Mouse (Mus musculus) common myeloid progenitor, adult 5-6 weeks (primary cell): ENCODE measurements around the gene Aatf. TPM values are rescaled to one million over a fixed set of nuclear protein-coding genes. Genes with fewer than 3 reads are reported as not detected.
A peak's percentile ranks its signal among the peaks of the same experiment; 100 is the strongest.
"Not testable (repeated sequence)": the region's sequence is repeated elsewhere in the genome, so short reads cannot be mapped to it uniquely, and the experiment has no call there.

Experiments used
- ATAC-seq: replicated peaks from 2 replicates; pipeline ENCODE4 v1.8.0; 2016; ENCODE audit warnings: low read depth, mild to moderate bottlenecking, moderate TSS enrichment, inconsistent platforms; ENCODE audit not compliant: poor library complexity, severe bottlenecking
- total RNA-seq: library from RNA; stranded (forward); fragments of 200-1000, 187-1606 nt; gene quantifications from 2 replicates; pipeline ENCODE4 v1.2.3, GENCODE M21; 2017

The Aatf gene
- total RNA-seq, 1 experiment from 2014 or later, result 128 TPM

DNA sequence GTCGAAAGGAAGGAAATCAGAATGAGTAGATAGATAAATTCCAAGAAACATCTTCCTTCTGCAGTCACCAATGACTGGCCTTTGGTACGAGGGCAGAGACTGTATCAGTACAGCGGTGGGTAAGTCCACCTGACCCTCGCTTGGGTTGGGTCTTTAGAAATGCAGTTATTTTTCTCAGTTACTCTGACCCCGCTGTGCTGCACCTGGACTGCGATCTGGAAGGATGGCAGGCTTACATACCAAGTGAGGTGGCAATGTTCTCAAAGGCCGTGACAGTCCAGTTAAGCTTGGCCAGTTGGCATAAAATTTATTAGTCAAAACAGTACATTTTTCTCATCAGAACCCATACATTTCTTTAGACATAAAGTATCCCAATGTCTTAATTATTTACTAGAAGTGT, 59.4 kb downstream of the Aatf start:
- no peak for ATAC-seq

DNA sequence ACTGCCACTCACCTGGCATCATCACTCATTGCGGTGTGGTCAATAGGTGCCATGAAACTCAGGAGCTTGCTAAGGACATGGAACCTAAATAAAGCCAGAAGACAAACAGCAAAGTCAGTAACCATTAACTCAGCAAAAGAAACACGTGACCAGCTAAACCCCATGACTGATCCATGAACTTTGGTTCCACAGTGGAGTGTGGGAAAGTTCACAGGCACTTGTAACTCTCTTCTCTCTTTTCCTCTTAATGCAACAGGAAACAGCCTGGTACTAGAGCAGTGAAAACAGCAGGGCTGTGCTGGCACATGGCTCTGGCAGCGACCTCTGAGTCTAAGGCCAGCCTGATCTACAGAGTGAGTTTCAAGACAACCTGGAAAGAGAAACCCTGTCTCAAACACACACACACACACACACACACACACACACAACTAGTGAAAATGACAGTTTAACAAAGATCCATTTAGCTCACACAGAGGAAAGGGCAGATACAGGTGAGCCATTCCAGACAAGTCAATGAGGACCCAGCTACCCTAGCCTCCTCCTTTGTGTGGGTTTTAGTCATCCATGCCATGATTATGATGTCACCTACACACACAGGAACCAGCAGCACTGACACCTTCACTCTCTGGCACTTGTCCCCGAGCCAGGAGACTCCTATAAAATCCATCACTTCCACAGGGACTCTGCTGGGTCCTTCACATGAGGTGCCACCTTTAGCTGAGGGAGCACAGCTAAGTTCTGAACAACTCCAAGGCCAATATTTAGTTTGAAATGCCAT, 70.6 kb downstream of the Aatf start:
- ATAC-seq, result no peak

DNA sequence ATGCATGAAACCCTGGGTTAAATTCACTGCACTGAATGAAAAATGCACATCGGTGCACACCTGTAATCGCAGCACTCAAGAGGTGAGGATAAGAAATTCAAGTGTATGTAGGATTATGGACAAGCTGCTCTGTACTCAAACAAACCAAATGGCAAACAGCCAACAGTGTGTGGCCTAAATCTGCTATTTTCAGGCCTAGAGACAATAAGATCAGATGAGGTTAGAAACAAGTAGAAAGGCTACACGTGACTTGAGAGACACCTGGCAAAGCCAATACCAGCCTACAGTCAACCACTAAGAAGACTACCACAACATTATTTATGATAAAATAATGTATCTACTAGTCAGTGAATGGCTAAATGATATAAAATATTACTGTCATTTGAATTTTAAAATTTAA, 72.9 kb downstream of the Aatf start:
- no peak for ATAC-seq

DNA sequence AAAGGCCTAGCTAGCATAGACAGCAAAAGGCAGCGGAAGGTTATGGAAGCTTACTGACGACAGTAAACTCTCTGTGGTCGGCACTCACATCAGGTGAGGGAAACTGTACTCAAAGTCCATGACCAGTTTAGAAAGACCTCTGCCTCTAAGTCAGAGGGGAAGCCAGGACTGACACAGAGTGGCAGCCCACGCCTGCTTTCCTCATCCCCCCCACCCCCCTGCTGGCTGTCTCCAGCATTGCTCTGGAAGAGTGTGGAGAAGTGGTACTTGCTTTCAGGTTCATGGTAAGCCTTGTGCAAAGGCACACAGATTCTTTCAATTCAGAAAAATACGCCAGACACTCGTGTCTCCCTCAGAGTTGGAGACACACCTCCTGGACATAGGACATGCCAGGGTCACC, 78.4 kb downstream of the Aatf start:
- ATAC-seq, result peak; percentile 42; the same call in 1 of the 2 replicates

DNA sequence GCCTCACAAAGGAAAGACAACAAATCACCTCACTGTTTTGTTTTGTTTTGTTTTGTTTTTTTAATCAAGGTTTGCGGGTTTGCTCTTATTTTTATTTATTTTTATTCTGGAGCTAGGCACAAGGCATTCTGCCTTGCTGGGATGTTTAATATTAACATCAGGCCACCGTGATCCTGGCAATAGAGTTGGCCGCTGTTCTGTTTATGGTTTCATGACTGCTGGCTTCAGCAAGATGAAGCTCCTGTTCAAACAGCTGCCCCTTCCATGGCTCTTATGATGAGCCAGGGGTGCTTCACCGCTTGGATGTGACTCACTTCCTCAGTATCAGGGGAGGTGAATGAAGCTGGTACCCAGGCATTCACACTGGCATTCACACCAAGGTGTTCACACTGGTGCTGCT, 83.0 kb downstream of the Aatf start:
- no peak for ATAC-seq

DNA sequence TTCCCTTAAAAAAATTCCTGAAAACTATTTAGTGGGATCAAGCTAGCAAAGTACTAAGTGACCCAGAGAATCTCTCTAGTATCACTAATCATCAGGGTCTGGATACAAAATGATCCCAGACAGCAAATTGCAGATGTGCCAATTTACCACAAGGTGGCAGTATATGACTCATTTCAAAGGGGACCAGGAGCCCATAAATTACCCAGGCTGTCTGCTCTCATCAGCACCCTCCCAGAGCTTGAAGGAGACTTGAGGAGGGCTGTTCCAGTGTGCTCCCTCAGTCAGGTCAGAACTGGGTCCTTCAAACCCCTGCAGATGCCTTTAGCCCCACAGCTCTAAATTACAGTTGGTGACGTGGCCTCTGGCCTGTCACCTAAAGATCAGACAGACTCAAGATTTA, 83.7 kb downstream of the Aatf start:
- ATAC-seq, result peak; percentile 82

DNA sequence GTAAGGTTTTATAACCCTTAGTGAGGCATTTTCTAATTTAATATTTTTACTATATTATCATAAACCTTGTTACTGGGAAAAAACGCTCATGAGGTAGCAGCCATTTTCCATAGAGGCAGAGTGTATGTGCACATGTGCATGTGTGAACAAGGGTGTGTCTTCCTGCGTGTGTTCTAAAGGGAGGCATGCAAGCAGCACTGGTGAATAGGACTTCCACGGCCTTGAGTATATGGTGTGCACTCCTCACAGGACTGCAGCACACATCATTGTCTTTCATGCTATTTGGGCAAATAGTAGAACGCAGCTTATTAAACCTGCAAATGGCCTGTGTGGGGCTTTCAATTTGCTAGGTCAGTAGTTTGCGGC, 86.7 kb downstream of the Aatf start:
- no peak for ATAC-seq

DNA sequence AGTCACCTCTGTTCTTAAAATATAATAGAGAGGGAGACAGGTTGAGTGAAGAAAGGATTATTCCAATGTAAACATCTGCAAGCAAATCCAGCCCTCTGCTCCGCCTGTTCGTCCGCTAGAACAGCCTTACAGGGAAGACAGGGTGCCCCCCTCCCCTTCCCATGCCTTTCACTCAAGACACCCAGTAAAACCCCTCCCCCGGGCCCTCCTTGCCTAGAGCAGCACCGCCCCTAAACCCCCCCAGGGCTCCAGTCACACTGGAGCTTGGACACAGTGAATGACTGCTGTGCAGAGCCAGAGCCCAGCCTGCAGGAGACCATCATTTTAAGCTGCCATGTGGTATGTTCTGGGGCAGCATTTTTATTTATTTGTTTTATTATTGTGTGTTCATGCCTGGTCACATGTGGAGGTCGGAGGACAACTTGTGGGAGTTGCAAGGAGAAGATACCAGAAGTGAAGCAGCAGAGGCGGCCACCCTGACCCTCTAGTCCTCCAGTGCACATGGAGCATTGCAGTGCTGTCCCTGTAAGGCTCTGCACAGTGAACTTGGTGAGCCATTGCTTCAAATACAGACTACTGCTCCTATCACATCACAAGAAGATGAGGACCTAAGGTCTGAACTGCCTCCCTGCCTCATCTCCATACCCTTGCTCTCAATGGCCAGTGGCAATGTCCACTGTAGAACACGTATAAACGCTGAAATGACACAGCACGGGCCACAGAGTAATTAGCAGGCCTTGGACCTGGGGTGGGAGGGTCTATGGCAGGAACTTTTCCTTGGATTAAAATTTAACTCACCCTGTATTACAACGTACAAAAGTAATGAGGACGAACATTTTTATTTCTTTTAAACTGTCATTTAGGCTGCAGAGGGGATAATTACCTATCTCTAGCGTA, 87.3 kb downstream of the Aatf start:
- ATAC-seq, result no peak

DNA sequence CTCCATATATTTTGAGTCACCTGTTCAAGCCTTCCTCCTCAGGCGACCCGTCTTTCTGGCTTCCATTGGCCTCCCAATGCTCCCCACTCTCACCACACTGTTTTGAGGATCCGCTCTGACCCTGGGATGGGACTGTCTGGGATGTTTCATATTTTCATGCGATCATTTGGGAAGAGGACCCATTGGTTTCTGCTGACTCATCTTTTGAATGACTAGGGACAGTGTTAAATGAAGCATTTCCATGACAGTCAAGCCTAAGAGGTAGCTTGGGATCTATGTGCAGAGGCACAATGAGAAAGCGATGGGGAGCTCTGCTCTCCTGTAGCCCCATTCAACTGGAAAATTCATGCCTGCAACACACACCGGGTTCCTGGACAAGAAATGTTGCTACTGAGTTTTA, 92.5 kb downstream of the Aatf start:
- ATAC-seq, result no peak

DNA sequence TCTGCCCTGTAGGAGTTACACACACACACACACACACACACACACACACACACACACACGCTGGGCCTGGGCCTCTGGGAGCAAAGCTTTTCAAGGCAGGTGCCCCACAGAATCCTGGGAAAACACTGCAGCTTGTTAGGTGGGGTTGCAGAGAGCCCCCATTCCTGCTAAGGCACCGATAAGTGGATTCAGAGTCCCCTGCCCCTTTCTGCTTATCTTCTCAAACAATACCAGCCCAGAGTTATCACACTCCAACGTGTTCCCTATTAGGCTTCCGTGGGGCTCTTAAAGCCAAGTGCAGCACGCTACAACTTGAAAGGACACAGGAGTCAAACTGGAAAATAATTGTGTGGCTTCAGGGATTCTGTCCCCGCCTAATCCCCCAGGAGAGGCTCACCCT, 100.2 kb downstream of the Aatf start:
- ATAC-seq, result no peak

DNA sequence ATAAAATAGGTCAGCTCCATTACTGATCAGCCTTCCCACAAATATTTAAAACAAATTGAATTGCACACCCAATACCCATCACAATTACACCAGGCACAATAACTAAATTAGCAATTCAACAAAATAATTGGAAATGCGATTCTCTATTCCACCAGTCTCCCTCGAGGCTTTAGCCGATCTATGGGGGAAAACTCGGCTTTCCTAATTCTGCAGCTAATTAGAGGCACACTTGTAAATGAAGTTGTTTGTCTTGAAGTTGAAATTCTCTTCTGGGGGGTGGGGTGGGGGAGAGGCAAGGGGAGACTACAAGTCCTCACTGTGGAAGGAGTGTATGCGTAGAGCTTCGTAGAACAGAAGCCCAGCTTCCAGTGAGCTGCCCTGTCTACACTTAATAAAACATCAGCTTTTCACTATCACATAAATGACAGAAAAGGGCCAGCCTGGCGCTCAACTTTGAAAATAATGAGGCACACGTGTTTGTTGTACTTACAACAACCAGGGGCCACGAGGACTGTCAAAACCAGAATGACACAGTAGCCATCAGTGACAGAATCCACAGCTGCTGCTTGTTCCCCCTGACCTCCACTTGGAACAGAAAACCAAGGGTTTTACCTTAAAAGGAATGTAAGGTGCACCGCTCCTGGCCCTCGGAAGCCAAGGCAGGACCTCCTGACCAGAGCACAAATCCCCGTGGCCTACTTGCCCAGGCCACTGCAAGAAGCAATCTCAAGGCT, 101.0 kb downstream of the Aatf start:
- ATAC-seq, result no peak

DNA sequence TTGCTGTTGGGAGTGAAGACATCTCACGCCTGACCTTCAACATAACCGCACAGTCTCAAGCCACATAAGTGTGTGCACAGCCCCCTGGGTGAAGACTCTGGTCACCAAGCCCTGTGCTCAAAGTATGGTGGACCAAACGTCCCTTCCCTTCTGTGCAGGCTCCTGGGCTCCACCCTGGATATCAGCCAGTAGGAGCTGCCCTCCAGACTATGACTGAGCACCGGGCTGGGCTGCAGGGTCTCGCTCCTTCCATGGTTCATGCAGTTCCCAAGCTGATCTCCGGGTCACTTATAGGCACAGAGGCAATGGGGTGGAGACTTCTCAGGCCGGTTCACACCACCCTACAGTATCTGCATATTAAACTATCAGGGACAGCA, 101.7 kb downstream of the Aatf start:
- no peak for ATAC-seq

DNA sequence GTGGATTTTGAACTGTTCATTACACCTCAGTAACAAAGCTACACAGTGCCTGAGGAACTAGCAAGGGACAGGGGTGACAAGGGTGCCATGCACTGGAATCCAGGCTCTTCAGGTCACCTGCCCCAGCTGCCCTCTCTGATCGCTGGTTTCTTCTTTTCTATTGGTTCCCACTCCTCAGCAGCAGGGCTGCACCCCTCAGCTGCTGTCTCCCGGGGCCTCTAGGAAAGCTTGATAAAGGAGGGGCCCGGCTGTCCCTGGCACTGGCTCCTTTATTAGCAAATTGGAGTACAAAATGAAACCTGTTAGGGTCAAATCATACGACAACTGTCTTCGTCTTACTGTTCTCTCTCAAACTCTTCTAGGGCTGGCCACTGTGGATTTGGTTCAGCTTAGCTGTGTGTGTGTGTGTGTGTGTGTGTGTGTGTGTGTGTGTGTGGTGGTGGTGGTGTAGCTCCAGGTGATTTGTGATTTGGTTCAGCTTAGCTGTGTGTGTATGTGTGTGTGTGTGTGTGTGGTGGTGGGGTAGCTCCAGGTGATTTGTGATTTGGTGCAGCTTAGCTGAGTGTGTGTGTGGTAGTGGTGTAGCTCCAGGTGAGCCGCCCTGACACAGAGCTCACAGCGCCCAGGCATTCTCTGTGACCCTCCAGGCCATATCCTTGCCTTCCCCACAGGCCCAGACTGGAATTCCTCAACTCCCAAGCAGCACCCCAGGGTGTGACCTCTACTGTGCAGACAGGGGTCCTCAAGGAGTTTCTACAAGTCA, 102.3 kb downstream of the Aatf start:
- no peak for ATAC-seq

DNA sequence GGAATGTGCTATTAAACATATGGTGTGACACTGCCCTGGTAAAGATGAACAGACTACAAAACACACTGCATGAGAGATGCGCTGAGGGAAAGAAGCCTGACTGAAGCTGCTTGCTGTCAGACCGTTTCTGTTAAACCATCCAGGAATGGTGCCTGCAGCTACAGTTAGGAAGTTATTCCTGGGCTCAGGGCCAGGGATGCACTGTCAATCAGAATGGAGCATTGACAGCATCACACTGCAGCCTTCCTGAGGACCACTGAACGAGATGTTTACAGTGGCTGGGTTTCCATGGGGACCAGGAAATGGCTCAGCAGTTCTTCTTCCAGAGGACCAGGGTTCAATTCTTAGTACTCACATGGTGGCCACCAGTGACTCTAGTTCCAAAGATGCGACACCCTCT, 102.9 kb downstream of the Aatf start:
- no peak for ATAC-seq

DNA sequence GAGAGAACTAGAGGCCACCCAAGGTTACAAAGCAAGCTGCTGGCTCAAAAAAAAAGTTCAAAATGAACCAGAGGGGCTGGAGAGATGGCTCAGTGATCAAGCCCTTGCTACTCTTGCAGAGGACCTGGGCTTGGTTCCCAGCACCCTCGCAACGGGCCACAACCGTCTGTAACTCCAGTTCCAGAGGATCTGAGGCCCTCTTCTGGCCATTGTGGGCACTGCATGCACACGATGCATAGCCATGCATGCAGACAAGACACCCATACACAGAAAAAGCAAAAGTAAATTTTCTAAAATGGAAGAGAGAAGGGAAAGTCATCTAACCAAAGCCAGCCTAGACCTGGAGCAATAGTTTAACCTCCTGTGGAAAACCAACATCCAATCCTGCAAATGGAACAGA, 106.6 kb downstream of the Aatf start:
- ATAC-seq, result no peak

DNA sequence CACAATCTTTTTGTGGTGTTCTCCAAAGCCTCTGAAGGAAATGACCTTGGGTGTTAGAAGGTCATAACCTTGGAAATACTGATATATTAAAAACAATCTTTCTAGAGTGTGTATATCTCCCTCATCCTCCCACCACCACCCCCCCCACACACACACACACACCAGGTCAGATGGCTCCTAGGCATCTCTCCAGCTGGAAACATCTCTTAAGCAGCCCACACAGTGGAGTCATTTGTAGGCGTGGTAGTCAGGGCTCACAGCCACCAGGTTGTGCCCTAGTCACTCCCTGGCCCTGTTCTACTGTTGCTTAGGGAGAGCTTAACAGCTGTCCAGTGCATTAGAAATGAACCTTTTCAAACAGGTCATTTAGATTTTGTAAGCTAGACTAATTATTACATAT, 118.3 kb downstream of the Aatf start:
- ATAC-seq, result no peak

DNA sequence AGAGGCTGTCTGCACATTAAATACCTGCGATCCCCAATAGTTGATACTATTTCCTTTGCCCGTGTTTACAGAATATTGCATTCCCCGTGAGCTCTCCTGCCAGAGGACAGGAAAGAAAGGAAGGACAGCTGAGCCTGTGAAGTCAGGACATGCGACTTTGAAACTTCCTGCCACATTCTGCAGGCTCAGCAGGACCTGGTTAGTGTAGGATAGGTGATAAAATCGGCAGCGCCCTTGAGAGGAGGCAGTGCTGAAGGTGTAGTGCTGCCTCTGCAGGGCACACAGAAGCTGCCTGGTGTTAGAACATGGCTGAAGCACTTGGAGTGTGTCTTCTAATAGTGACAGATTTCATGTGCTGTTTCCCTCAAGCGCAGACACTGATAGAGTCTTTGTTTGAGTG, 119.8 kb downstream of the Aatf start:
- ATAC-seq, result no peak

DNA sequence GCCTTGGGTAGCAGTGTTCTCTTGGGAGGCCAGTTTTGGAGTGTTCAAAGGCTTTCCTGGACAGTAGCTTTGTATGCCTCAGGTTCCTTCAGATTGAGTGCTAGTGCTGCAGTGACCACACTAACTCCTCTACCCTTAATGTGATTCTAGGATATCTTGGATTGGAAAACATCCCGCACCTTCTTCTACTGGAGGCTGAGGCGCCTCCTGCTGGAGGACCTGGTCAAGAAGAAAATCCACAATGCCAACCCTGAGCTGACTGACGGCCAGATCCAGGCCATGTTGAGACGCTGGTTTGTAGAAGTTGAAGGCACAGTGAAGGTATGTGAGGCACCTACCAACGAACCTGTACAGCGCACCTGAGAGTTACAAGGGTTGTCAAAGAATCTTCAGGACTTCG, 121.3 kb downstream of the Aatf start:
- ATAC-seq, result not testable (repeated sequence)

DNA sequence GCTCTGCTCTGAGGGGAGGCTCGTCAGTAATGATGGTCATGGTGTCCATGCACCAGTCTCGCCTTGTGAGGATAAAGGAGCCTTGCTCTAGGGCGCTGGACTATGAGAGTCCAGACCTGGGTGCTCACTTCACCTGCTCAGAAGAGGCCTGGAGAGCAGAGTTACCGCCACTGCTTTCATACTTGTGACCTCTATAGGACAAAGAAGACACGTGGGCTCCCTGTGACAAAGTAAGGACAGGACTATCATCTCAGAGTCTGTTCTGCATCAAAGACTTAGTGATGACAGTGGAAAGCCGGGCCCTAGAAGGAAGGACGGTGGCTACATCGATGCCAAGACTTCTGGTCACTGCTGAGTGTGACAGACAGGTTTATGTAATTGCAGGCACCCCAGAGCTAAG, 122.2 kb downstream of the Aatf start:
- no peak for ATAC-seq

DNA sequence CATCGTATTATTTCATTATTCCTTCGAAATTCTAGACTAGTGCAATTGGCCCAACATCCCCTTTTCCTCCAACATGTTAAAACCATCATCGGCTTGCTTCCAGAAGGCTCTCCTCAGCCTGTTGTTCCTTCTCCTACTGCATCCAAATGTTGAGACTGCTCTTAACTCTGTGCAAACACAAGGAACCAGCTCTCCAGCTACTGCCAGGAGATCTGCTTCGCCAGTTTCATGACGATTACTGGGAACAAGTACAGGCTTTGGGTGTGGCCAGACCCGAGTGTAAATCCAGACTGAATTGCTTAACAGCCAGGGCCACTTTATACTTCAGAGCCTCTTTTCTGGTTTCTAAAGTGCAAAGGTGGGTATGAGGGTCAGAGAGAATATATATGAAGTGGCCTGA, 124.0 kb downstream of the Aatf start:
- ATAC-seq, result no peak
